Mouse (Mus musculus): Measurements from ENCODE around the gene Cx3cl1.

Cx3cl1 gene

DNA sequence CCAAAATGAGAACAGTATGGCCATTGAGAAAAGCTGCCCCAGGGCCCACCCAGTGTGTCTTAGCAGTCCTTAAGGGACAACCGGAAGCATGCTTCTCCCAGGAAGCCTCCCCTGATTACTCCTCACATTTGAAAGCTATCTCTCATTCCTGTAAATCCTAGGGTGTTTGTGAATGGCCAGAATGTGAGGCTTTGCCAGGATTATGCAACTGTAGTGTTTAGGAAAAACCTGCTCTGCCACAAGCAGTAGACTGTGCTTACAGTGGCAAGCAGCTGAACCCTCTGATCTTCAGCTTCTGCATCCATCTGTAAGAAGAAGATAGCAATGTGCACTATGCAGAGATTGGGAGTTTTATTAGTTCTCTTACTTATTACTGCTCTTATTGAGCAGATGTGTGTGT, 2.8 kb downstream of the Cx3cl1 start:
- DNase-seq = no peak

DNA sequence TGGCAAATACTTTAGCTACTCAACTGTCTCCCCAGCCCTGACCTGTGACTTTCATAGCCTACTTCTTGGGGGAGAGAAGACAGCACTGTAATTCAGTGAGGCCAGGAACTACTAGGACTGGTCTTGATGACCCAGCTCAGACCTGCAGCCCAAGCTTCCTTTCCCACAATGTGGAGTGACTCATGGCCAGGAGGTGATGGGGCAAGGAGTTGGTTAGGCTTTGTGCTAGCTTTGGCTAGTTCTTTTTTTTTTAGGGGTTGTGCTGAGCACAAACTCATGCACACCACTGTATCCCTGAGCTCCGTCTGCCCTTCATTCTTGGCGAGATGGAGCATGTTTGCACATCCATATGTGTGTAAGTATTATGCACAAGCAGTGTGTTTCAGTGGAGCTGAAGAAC, 4.5 kb downstream of the Cx3cl1 start:
- DNase-seq = no peak

GRCm38 (mm10) chr8:94778036-94778435, 6.2 kb downstream of the Cx3cl1 start:
- DNase-seq = no peak

DNA sequence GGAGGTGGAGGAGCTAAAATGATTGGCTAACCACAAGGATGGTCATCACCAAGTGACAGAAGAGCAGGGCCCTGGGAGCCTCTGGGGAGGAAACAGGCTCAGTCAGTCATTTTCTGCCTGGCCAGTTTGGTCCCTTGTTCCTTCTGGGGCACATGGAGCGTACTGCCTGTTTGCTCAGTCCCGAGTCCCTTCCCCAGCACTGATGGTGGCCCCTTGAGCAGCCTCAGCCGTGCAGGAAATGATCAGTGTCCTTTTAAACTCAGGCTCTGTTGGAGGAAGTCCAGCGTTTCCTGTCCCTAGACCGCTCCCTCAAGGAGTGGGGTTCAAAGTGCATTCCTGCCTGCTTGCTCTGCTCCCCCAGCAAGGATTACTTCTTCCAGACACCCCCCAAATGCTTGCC, 6.7 kb downstream of the Cx3cl1 start:
- DNase-seq = no peak

DNA sequence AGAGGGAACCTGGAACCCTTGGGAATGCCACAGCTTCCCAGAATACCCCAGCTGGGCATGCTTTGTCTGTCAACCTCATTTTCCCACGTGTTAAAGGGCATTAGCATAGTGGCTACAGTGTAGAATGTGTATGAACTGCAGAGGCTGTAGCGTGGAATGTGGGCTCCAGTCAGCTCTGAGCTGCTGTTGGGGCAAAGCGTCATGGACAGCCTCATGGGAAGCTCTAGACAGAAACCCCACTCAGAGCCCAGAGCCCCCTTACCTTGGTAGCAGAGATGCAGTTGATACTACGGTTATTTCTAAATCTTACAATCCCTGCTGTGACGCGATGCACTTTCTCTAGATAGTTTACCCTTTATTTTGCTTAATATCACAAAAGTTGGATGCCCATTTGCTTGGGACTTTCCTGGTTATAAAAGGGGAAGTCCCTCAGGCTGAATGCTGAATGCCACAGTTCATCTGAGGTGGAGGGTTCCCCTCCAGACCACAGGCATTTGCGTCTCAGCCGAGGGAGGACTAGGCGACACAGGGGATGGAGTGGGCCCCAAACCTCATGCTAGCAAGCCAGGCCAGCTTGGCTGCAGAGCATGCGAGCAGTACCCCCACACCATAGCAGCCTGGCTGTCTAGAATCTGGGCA, 7.2 kb downstream of the Cx3cl1 start:
- no peak for DNase-seq

DNA sequence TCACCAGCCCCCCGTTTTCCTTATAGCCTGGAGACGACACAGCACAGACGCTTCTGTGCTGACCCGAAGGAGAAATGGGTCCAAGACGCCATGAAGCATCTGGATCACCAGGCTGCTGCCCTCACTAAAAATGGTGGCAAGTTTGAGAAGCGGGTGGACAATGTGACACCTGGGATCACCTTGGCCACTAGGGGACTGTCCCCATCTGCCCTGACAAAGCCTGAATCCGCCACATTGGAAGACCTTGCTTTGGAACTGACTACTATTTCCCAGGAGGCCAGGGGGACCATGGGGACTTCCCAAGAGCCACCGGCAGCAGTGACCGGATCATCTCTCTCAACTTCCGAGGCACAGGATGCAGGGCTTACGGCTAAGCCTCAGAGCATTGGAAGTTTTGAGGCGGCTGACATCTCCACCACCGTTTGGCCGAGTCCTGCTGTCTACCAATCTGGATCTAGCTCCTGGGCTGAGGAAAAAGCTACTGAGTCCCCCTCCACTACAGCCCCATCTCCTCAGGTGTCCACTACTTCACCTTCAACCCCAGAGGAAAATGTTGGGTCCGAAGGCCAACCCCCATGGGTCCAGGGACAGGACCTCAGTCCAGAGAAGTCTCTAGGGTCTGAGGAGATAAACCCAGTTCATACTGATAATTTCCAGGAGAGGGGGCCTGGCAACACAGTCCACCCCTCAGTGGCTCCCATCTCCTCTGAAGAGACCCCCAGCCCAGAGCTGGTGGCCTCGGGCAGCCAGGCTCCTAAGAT, 7.9 kb downstream of the Cx3cl1 start:
- DNase-seq = no peak

- DNase-seq = no peak
Measured at GRCm38 (mm10) chr8:94780491-94781154, 8.8 kb downstream of the Cx3cl1 start.

- DNase-seq = no peak
Measured at GRCm38 (mm10) chr8:94781155-94781837, 9.5 kb downstream of the Cx3cl1 start.

GRCm38 (mm10) chr8:94781838-94782235, 10.0 kb downstream of the Cx3cl1 start:
- no peak for DNase-seq

GRCm38 (mm10) chr8:94783890-94784289, 12.1 kb downstream of the Cx3cl1 start:
- DNase-seq = no peak

GRCm38 (mm10) chr8:94785247-94785985, 13.6 kb downstream of the Cx3cl1 start:
- DNase-seq = no peak

DNA sequence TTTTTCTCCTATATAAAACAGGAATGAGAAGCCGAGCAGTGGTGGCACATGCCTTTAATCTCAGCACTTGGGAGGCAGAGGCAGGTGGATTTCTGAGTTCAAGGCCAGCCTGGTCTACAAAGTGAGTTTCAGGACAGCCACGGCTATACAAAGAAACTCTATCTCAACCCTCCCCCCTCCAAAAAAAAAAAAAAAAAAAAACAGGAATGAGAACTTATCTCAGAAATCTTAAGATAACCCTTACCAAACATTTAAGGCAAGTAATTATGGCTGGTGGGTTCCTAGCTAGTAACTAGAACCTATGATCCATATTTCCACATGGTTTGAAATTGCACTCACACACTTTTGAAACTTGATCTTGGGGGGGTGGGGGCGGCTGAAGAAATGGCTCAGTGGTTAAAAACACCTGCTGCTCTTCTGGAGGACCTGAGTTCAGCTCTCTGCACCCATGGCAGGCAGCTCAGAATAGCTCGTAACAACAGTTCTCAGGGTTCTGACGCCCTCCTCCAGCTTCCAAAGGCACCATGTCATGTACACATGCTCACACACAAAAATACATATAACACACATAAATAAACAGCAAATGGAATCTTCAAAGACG, 14.3 kb downstream of the Cx3cl1 start:
- DNase-seq = no peak

DNA sequence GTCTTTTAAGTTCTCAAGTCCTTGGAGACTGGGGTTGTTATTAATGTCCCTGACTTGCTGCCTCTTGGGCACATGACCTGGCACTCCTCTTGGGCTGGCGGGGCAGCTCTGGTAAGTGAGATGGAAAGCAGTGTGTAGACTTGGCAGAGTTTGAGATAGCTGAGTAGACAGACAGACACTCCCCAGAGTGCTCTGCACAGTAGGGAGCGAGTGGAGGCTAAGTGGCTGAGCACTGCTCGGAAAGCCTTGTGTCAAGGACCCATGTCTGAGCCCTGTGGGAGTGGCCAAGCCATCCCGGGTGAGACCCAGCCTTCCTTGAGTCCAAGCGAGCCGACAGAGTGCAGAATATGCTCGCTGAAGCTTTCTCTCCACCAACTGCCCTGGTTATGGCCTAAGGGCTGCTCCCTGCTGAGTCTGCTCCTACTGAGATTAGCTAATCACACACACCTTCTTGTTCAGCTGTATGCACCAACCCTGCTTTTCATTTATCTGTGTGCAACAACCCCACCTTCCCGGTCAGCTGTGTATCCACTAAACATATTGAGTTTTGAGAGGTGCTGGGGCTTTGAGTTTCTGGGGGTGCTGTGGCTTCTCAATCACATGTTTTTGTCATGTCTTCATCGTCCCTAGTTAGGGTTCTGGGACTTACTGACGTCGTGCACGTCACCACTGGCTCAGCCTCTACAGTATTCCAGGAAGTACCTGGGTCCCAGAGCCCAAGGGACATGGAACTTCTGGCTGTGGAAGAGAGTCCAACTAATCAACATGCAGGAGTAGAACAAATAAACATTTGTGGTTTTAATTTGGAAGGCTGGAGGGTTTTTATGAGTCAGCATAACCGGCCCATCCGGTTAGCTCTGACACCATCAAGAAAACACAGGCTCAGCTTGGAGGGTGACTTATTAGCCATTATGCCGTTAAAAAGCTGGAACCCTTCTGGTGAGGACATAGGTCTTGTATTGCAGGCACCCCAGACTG, 16.0 kb downstream of the Cx3cl1 start:
- DNase-seq = no peak

GRCm38 (mm10) chr8:94789256-94789955, 17.6 kb downstream of the Cx3cl1 start:
- DNase-seq = no peak

DNA sequence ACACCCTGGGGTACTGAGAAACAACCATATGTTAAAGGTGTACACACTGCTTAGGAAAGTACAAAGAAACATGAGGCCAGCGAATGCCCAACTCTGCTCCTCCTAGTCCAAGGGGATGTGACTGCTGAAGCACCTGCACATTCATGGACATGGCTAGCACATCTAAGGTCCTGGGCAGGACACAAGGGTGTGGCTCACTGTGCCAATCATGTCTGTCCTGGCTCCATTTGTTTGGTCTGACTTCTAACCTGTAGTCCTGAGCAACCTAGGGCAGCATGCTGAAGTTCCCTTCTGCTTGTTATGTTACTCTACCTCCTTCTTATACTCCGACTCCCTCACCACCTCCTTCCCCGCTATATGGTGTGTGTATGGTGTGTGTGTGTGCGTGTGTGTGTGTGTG, 22.6 kb downstream of the Cx3cl1 start:
- DNase-seq = no peak

- no peak for DNase-seq
Measured at GRCm38 (mm10) chr8:94794782-94795181, 23.0 kb downstream of the Cx3cl1 start.

- DNase-seq = peak; percentile 67
Measured at GRCm38 (mm10) chr8:94800278-94800968, 28.6 kb downstream of the Cx3cl1 start.

DNA sequence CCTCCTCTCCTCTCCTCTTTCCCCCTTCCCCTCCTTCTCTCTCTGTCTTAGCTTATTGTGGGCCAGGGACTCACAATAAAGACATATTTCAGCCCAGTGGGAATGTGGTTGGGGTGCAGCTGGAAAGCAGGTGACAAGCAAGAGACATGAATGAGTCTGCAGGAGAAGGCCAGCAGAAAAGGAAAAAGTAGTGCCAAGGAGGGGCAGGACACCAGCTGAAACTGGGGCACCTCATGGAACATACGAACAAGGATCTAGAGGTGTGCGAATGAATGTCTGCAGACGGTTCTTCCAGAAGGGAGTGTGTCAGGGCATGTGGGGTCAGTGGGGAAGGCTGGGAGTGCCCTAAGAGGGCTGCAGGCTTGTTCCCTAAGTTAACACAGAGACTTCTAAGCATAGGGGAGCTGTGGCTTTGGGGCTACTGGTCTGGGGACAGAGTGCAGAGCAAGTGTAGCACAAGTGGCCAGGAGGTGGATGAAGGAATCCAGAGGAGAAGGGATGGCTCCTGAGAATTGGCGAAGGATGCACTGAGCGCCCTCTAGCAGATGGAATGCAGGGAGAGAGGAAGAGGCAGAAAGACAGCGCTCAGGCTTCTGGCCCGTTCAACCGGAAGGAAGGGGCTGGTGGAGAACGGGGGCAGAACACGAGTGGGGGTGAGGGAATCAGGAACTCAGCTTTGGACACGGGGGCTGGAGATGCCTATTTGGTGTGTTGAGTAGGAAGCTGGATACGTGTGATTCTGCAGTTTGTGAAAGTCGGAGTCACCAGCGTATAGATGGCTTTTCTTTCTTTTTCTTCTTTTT, 29.7 kb downstream of the Cx3cl1 start:
- peak; percentile 58 for DNase-seq

DNA sequence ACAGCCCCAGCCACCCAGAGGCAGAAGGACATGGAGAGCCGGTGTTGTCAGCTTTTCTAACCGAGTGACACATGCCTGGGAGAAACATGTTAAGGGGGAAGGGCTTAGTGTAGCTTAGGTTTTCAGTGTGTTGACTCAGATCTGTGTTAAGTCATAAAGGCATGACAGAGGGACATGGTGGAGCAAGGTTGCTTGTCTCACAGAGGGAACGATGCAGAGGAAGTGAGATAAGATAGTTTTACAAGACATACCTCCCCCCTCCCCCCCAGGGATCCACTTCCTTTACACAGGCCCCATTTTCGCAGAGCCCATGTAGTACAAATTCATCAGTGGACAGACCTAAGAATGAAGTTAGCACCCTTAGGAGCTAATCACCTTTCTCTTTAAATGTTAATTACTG, 30.6 kb downstream of the Cx3cl1 start:
- DNase-seq = no peak
